Mouse (Mus musculus) left cerebral cortex, postnatal 25 days (tissue): Measurements from ENCODE around the gene Rlim. TPM values are rescaled to one million over a fixed set of nuclear protein-coding genes. Genes with fewer than 3 reads are reported as not detected.

ENCODE experiments used
- DNase-seq, 2 experiments: peaks; one replicate each; pipeline ENCODE4 v3.0.0; 2022; ENCODE audit warnings: low spot score in 2 of 2, mixed read lengths in 1 of 2
- intact Hi-C: fragments of 180-260 bp; cut with DNase I; formaldehyde crosslinking; loops from one replicate; pipeline ENCODE4 v1.15.1; 2025
- total RNA-seq, 2 experiments: library from RNA; stranded (reverse); gene quantifications; 2 replicates each; pipeline ENCODE4 v1.2.3; 2021

The Rlim gene
- total RNA-seq = 10 to 100 TPM; 46.8 to 53.5 TPM

GRCm38 (mm10) chrX:103981169-103981689 lies at the start of gene Rlim:
Gene Rlim (minus strand): TSS chrX:103981284.
- intact Hi-C loops = loop anchor here (10.0 kb wide), 1 partner anchor 1024 kb away; no protein-coding TSS in a partner anchor
- DNase-seq = peak; percentile 89 to 97

GRCm38 (mm10) chrX:104017196-104017595 lies 36.1 kb upstream of the Rlim start:
- no peak for DNase-seq
- intact Hi-C loops = no loop called here

DNA sequence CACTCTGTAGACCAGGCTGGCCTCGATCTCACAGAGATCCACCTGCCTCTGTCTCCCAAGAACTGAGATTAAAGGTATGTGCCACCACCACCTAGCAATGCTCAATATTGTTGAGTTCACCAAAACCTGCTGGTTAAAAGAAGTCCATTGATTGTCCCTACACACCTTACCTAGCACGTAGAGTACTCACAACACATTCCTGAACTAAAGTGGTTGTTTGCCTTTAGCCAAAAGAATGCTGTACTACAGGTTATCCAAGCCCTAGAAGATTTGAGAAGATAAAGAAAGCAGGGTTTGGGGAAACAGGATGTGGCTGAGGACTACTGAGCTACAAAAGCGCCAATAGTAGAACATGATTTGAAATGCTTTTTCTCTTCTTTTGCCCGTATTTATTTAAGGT lies 34.0 kb upstream of the Rlim start:
- DNase-seq = no peak
- intact Hi-C loops = no loop called here

GRCm38 (mm10) chrX:104013318-104013811 lies 32.3 kb upstream of the Rlim start:
- no peak for DNase-seq
- intact Hi-C loops = no loop called here

DNA sequence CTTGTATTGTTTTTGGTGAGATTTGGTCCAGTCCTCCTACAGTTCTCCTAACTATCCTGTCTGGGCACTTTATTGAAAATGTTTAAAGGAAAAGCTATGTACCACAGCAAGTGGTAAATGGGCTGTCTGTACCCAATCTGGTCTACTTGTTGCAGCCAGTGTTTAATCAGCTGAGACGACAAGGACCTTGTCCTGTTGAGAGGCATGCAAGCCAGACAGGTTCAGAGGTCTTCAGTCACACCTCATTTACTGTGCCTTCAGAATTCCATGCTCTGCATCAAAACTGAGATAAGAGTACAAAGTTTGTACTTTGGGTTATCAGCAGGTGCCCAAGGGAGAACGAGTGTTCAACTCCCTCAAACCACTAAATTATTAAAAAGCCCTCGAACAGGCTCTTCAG lies 13.7 kb upstream of the Rlim start:
- DNase-seq = no peak
- intact Hi-C loops = no loop called here

DNA sequence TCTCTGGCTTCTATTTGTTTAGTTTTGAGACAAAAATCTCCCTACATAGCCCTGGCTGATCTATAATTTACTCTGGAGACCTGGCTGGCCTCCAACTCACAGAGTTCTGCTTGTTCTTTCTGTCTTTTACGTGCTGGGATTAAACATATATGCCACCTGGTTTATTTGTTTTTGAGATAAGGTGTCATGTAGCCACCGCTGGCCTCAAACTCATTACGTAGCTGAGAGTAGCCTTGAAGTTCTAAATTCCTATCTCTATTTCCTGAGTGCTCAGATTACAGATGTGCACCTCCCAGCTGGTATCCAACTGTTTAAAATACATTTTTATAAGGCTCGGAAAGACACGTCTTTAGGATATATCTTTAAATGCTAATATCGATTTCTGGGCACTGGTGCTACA lies 12.8 kb upstream of the Rlim start:
- intact Hi-C loops = no loop called here
- DNase-seq = no peak

DNA sequence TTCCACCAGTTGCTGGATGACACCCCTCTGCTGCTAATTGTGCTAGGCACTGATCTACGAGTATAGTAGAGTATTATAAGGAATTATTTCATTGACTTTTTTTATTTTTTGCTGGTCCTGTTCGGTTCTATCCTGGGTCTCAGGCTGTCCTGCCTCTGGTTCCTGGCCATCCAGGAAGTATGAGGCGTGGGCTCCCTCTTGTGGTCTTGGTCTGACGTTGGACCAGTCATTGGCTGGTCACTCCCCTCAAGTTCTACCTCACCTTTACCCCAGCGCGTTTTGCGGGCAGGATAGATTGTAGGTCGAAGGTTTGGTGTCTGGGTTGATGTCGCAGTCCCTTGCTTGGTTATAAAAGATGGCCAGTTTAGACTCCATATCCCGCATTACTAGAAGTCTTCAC lies 10.6 kb upstream of the Rlim start:
- DNase-seq = no peak
- intact Hi-C loops = no loop called here

DNA sequence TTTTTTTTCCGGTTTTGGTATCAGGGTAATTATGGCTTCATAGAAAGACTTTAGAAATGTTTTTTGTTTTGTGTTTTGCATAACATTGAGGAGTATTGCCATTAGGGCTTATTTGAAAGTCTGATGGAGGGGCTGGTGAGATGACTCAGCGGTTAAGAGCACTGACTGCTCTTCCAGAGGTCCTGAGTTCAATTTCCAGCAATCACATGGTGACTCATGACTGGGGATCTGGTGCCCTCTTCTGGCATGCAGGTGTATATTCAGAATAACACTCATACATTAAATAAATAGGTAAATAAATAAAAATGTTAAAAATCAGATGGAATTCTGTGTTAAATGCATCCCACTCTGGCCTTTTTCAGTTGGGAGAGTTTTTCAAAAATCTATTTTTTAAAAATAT lies 9.3 kb upstream of the Rlim start:
- DNase-seq = no peak
- intact Hi-C loops = no loop called here

DNA sequence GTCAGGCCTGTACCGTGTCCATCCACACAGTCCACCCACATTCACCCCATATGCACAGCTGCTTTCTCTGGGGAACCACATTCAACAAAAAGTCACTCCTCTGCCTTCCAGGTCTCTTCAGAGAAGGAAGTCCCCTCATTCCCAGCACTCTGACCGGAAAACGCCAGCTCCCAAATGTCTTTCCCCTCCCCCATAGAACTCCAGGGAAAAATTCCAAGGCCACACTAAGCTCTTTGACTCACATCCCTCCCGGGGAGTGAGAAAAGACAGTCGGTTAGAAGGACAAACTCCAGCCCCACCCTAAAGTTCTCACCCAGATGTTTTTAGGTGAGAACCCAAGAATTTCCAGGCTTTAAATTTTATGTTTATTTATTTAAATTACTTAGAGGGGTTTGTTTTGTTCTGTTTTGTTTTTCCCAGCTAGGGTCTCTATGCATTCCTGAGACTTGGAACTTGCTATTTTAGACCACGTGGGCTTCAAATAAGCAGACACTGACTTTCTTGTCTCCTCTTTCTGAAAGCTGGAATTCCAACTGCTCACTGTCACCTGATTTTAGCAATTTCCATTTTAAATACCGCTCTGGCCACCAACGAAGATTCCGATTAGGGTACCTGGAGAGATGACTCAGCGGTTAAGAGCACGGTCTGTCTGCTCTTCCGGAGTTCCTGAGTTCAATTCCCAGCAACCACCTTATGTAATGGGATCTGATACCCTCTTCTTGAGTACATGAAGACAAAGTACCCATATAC lies 6.3 kb upstream of the Rlim start:
- no peak for DNase-seq
- intact Hi-C loops = loop anchor here (10.0 kb wide), 1 partner anchor 1017 kb away; no protein-coding TSS in a partner anchor

- intact Hi-C loops = loop anchor here (10.0 kb wide), 1 partner anchor 1019 kb away; no protein-coding TSS in a partner anchor
- no peak for DNase-seq
These were observed 5.1 kb upstream of the Rlim start for GRCm38 (mm10) chrX:103986159-103986558.

DNA sequence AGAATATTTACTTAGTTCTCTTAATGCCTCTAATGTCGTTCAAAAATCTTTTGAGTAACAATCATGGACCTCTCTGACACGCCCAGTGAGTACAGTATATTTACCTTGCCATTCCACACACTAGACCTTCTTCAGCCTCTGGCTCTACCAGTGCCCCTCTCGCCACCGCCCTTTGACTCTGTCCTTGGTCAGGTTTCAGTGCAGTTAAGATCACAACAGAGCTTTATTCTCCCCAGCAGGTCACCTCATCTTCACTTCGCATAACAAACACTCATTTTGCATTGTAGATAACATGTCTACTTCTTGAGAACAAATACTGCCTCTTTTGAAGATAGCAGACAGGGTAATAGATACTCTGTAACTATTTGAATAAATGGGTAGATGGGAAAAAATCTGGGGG lies 3.9 kb upstream of the Rlim start:
- intact Hi-C loops = loop anchor here (10.0 kb wide), 1 partner anchor 1020 kb away; no protein-coding TSS in a partner anchor

GRCm38 (mm10) chrX:103981806-103982205 lies 722 bp upstream of the Rlim start:
- intact Hi-C loops = loop anchor here (10.0 kb wide), 1 partner anchor 1023 kb away; no protein-coding TSS in a partner anchor
- DNase-seq = no peak

More for the DNA sequence above, 3.9 kb upstream of the Rlim start:
- DNase-seq = no peak

DNA sequence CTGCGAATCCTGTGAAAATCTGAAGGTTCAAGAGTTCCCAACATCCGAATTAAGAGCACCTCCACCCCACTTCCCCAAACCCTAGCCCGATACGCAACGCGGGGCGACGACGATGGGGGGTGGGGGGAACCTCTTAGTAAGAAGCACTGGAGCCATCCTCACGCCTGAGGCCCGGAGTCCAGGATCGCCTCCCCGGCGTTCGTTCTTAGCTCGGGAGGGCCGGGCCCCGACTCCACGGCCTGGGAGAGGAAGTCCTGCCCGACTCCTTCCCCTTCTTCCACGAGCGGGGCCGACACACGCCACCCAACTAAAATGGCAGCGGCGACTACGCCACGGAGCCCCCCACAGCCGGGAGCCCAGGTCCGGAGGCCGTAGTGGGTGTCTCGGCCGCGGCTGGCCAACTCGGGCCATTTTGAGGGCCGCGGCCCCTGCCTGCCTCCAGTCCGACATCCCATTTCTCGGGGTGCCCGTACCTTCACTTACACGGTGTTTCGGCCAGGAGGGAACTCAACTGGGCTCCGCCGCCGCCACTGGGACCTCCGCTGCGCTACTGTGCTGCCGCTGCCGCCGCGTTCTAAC lies 405 bp downstream of the Rlim start:
- DNase-seq = peak in 1 of 2 experiments; percentile 4
- intact Hi-C loops = loop anchor here (10.0 kb wide), 1 partner anchor 1024 kb away; no protein-coding TSS in a partner anchor

DNA sequence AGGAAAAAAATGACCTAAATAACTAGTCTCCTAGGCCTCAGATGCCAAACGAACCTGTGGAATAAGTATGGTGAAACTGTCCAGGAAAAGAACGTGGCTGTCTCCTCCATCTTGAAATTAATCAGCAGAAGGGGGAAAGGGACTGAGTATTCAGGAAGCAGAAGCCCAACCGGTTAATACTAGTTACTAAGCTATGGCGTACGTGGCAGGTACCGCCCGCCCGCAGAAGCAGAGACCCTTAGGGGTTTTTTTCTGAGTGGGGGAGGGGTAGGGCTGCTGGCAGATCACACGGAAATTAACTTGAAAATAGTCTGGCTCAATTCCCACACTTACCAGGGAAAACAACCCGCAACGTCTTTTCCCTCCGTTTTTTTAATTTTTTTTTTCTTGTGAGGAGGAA lies 1.0 kb downstream of the Rlim start:
- DNase-seq = no peak
- intact Hi-C loops = loop anchor here (10.0 kb wide), 1 partner anchor 1025 kb away; no protein-coding TSS in a partner anchor

- intact Hi-C loops = loop anchor here (5.0 kb wide), 2 partner anchors 312 to 457 kb away; no protein-coding TSS in a partner anchor
These were observed 41.4 kb downstream of the Rlim start for GRCm38 (mm10) chrX:103939701-103940100.

DNA sequence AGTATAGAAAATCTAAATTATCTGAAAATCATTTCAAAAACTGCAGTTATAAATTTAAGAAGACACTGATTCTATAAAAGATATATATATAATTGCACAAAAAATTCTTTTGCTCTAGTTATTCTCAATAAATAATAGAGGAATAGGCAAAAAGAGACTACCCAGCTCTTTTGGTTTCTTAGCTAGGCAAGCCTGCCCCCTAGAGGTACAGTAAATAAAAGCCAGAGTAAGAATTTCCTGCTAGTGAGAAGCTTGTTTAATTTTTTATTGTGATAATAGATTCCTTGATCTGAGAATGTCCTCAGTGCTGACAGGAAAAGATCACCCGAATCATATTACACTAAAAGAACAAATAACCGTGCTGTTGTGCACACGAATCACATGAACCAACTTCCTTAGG lies 43.8 kb downstream of the Rlim start:
- intact Hi-C loops = loop anchor here (5.0 kb wide), 2 partner anchors 310 to 455 kb away; no protein-coding TSS in a partner anchor
- peak; percentile 36 to 47 for DNase-seq

More at GRCm38 (mm10) chrX:103939701-103940100, 41.4 kb downstream of the Rlim start:
- no peak for DNase-seq

- no peak for DNase-seq
- intact Hi-C loops = no loop called here
These were observed 58.6 kb downstream of the Rlim start for GRCm38 (mm10) chrX:103922436-103922835.

DNA sequence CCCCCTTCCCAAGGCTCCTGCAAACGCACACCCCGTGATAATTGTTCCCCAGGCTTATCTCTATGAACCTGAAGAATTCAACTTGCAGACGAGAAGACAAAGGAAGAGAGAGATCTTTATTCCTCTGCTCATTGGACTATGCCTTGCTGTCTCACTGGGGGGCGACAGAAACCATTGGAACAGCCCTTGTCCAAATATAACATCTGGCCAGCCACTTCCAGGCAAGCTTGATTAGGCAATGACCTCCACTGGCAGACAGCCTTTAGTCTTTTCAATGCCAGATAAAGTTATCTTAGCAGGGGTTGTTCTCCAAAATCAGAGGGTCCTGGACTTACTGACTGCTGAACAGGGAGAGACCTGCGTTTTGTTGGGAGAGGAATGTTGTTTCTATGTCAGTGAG lies 62.1 kb downstream of the Rlim start:
- no peak for DNase-seq
- intact Hi-C loops = loop anchor here (10.0 kb wide), 1 partner anchor 224 kb away; no protein-coding TSS in a partner anchor

DNA sequence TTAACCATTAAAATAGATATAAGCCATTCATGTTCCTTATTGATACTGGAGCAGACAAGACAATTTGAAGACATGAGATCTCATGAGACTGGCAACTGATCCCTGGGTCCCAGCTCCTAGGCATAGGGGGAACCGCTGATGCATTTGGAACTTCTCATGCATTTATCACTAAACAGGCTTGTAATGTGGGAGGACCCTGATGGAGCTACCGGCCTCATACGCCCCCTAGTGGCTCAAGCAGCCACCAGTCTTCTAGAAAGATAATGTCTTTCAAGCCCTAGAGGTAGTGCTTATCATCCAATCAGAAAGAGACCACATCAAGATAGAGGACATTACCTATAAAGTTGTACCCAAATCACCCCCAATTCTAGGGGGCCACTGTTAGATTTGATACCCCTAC lies 66.3 kb downstream of the Rlim start:
- intact Hi-C loops = loop anchor here (10.0 kb wide), 1 partner anchor 220 kb away; no protein-coding TSS in a partner anchor
- DNase-seq = peak; percentile 39 to 46
